Mouse (Mus musculus) retina, adult 2 months (tissue): ENCODE data around the gene Neurl1b.

ENCODE experiments used
- DNase-seq: peaks from one replicate; pipeline ENCODE4 v3.0.0-alpha.2; 2012; ENCODE audit warnings: low read depth, low spot score

Neurl1b gene

DNA sequence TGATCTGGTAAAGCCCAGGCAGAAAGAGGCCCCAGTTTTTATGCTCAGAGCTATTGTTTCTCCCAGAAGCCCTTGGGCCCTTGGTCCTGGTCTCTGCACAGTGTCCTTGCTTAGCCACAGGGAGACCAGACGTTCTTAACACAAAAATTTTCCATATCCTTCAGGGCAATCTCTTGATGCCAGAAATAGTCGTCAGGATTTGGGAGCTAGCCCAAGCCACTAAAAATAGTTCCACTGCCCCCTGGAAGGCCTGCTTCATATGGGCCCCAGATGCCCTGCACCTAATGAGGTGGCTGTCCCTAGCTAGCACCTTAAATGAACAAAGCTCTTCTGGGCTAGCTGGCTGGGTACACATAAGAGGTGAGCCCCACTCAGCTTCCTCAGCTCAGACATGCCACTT is 76.3 kb downstream of the Neurl1b start:
- no peak for DNase-seq

DNA sequence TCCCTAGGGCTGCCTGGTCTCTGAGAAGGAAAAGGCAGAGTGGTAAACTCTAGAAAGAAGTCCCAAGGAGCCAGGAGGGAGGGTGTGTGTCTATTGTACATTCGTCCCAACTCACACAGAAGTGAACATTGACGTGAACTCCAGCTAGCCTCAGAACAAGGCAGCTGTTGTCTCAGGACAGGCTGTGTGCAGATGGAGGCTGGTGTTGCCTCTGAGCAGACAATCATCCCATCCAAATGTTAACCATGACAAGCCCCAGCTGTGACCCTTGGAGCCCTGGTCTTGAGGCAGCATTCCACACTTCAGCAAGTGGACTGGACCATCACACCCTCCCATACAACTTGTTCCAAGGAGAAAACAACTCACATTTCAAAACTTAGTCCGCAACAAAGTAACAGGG is 77.6 kb downstream of the Neurl1b start:
- DNase-seq = no peak

GRCm38 (mm10) chr17:26494642-26495468 is 80.2 kb downstream of the Neurl1b start:
- no peak for DNase-seq
